Mouse (Mus musculus): ENCODE measurements around the gene Hrh3. TPM values are rescaled to one million over a fixed set of nuclear protein-coding genes. Genes with fewer than 3 reads are reported as not detected.
A peak's percentile ranks its signal among the peaks of the same experiment; 100 is the strongest.

Gene Hrh3
- total and polyA plus RNA-seq, 2 experiments = not detected

GRCm38 (mm10) chr2:180118661-180119438 lies 14.6 kb upstream of the Hrh3 start, which contains the start of gene Osbpl2:
Osbpl2 (plus strand) TSS chr2:180119306.
- peak; percentile 97 for DNase-seq (ENCODE audit: extremely low read depth, low read depth, low spot score)
- peak within 1 kb of the TSS; percentile 93 for H3K9ac ChIP-seq (ENCODE audit: low read depth, low read length)
- 0 out of 2 replicates have a peak, but pooled peaks have one; percentile 64 for TF ChIP-seq POLR2A (IDR thresholded peaks at IDR 0.05; ENCODE audit: extremely low read depth, insufficient read depth, low read length)
- TF ChIP-seq CTCF (IDR thresholded peaks at IDR 0.05; ENCODE audit: low read depth, low read length) = no peak
- 1% methylated on average over 55 of the region's 55 CpGs for WGBS
- H3K27ac ChIP-seq (replicated peaks; ENCODE audit: insufficient read depth, low read depth, low read length) = peak within 1 kb of the TSS; percentile 78
- H3K4me3 ChIP-seq (ENCODE audit: insufficient read depth, low read depth, low read length) = peak within 1 kb of the TSS; percentile 95
- no peaks in the 10 kb centered on the region for H3K27me3 ChIP-seq (ENCODE audit: control insufficient read depth, insufficient read depth, low read length)
- peaks cover 13% of the 10 kb centered on the region for H3K79me2 ChIP-seq (ENCODE audit: control insufficient read depth, insufficient read depth, low read length)
- no peaks in the 10 kb centered on the region for H3K36me3 ChIP-seq (ENCODE audit: control insufficient read depth, insufficient read depth, low read length)
- peaks cover 16% of the 10 kb centered on the region for H3K4me1 ChIP-seq (ENCODE audit: control insufficient read depth, insufficient read depth, low read length)

GRCm38 (mm10) chr2:180117485-180118194 lies 13.4 kb upstream of the Hrh3 start:
- Histone ChIP-seq H3K4me3 (ENCODE audit: insufficient read depth, low read depth, low read length) (no peak overlapping the region), H3K4me1 (ENCODE audit: control insufficient read depth, insufficient read depth, low read length) (peaks cover 12% of the 10 kb centered on the region), H3K27me3 (ENCODE audit: control insufficient read depth, insufficient read depth, low read length) (no peaks in the 10 kb centered on the region), H3K36me3 (ENCODE audit: control insufficient read depth, insufficient read depth, low read length) (no peaks in the 10 kb centered on the region), H3K27ac (replicated peaks; ENCODE audit: insufficient read depth, low read depth, low read length) (no peak overlapping the region), H3K9ac (ENCODE audit: low read depth, low read length) (no peak overlapping the region), H3K79me2 (ENCODE audit: control insufficient read depth, insufficient read depth, low read length) (peaks cover 13% of the 10 kb centered on the region)
- DNase-seq (ENCODE audit: extremely low read depth, low read depth, low spot score) = no peak
- no peak for TF ChIP-seq POLR2A (IDR thresholded peaks at IDR 0.05; ENCODE audit: extremely low read depth, insufficient read depth, low read length)
- TF ChIP-seq CTCF (IDR thresholded peaks at IDR 0.05; ENCODE audit: low read depth, low read length) = no peak
- WGBS = 45% methylated on average over 13 of the region's 13 CpGs

- TF ChIP-seq CTCF (IDR thresholded peaks at IDR 0.05; ENCODE audit: low read depth, low read length) (no peak), POLR2A (IDR thresholded peaks at IDR 0.05; ENCODE audit: extremely low read depth, insufficient read depth, low read length) (no peak)
- WGBS = 72% methylated on average over 8 of the region's 8 CpGs
- Histone ChIP-seq H3K9ac (ENCODE audit: low read depth, low read length) (no peak overlapping the region), H3K36me3 (ENCODE audit: control insufficient read depth, insufficient read depth, low read length) (no peaks in the 10 kb centered on the region), H3K79me2 (ENCODE audit: control insufficient read depth, insufficient read depth, low read length) (peaks cover 13% of the 10 kb centered on the region), H3K27ac (replicated peaks; ENCODE audit: insufficient read depth, low read depth, low read length) (no peak overlapping the region), H3K4me1 (ENCODE audit: control insufficient read depth, insufficient read depth, low read length) (peaks cover 12% of the 10 kb centered on the region), H3K4me3 (ENCODE audit: insufficient read depth, low read depth, low read length) (no peak overlapping the region), H3K27me3 (ENCODE audit: control insufficient read depth, insufficient read depth, low read length) (no peaks in the 10 kb centered on the region)
- DNase-seq (ENCODE audit: extremely low read depth, low read depth, low spot score) = no peak
Measured at GRCm38 (mm10) chr2:180116741-180117484, 12.6 kb upstream of the Hrh3 start.

- 76% methylated on average over 10 of the region's 10 CpGs for WGBS
- Histone ChIP-seq H3K36me3 (ENCODE audit: control insufficient read depth, insufficient read depth, low read length) (no peaks in the 10 kb centered on the region), H3K4me1 (ENCODE audit: control insufficient read depth, insufficient read depth, low read length) (peaks cover 12% of the 10 kb centered on the region), H3K9ac (ENCODE audit: low read depth, low read length) (no peak overlapping the region), H3K27ac (replicated peaks; ENCODE audit: insufficient read depth, low read depth, low read length) (no peak overlapping the region), H3K27me3 (ENCODE audit: control insufficient read depth, insufficient read depth, low read length) (no peaks in the 10 kb centered on the region), H3K79me2 (ENCODE audit: control insufficient read depth, insufficient read depth, low read length) (peaks cover 13% of the 10 kb centered on the region), H3K4me3 (ENCODE audit: insufficient read depth, low read depth, low read length) (no peak overlapping the region)
- TF ChIP-seq POLR2A (IDR thresholded peaks at IDR 0.05; ENCODE audit: extremely low read depth, insufficient read depth, low read length) (no peak), CTCF (IDR thresholded peaks at IDR 0.05; ENCODE audit: low read depth, low read length) (no peak)
- no peak for DNase-seq (ENCODE audit: extremely low read depth, low read depth, low spot score)
Measured at GRCm38 (mm10) chr2:180116081-180116493, 11.8 kb upstream of the Hrh3 start.

- peaks cover 10% of the 10 kb centered on the region for H3K4me1 ChIP-seq (ENCODE audit: control insufficient read depth, insufficient read depth, low read length)
- peaks cover 10% of the 10 kb centered on the region for H3K79me2 ChIP-seq (ENCODE audit: control insufficient read depth, insufficient read depth, low read length)
- no peak overlapping the region for H3K4me3 ChIP-seq (ENCODE audit: insufficient read depth, low read depth, low read length)
- DNase-seq (ENCODE audit: extremely low read depth, low read depth, low spot score) = no peak
- no peak overlapping the region for H3K27ac ChIP-seq (replicated peaks; ENCODE audit: insufficient read depth, low read depth, low read length)
- H3K36me3 ChIP-seq (ENCODE audit: control insufficient read depth, insufficient read depth, low read length) = no peaks in the 10 kb centered on the region
- no peak for TF ChIP-seq CTCF (IDR thresholded peaks at IDR 0.05; ENCODE audit: low read depth, low read length)
- no peak for TF ChIP-seq POLR2A (IDR thresholded peaks at IDR 0.05; ENCODE audit: extremely low read depth, insufficient read depth, low read length)
- 68% methylated on average over 6 of the region's 6 CpGs for WGBS
- no peaks in the 10 kb centered on the region for H3K27me3 ChIP-seq (ENCODE audit: control insufficient read depth, insufficient read depth, low read length)
- H3K9ac ChIP-seq (ENCODE audit: low read depth, low read length) = no peak overlapping the region
Measured at GRCm38 (mm10) chr2:180115279-180115678, 11.0 kb upstream of the Hrh3 start.

Measured in liver, adult 2 months (tissue).